Mouse (Mus musculus) midbrain, postnatal 0 days (tissue): Measurements from ENCODE around the gene Ap4m1. TPM values are rescaled to one million over a fixed set of nuclear protein-coding genes. Genes with fewer than 3 reads are reported as not detected.
"Not testable (repeated sequence)": the region's sequence is repeated elsewhere in the genome, so short reads cannot be mapped to it uniquely, and the experiment has no call there.

Experiments used
- ATAC-seq: fragments of 200-750 bp; cut with Nextera tagmentation; 2 replicates; pipeline ENCODE4 v1.8.0; 2017; ENCODE audit warnings: moderate number of reproducible peaks, mild to moderate bottlenecking, moderate TSS enrichment, moderate library complexity; ENCODE audit not compliant: low FRiP score
- DNase-seq: peaks from one replicate; pipeline ENCODE4 v3.0.0-alpha.2; 2015; ENCODE audit warnings: low spot score
- H3K27ac ChIP-seq: fragments of 300-500 bp; sonication (generic); 2 replicates; pipeline ENCODE4 v1.5.1; 2014; ENCODE audit warnings: low read depth, mild to moderate bottlenecking, low read length, mixed read lengths
- H3K27me3 ChIP-seq: fragments of 300-500 bp; sonication (generic); 2 replicates; pipeline ENCODE4 v1.6.1; 2014; ENCODE audit warnings: low read length, control low read depth, mixed read lengths; ENCODE audit not compliant: insufficient read depth
- H3K36me3 ChIP-seq: fragments of 300-500 bp; sonication (generic); 2 replicates; pipeline ENCODE4 v1.6.1; 2014; ENCODE audit warnings: low read length, control low read depth, mixed read lengths; ENCODE audit not compliant: insufficient read depth
- H3K4me1 ChIP-seq: fragments of 300-500 bp; sonication (generic); 2 replicates; pipeline ENCODE4 v1.6.1; 2014; ENCODE audit warnings: mild to moderate bottlenecking, control low read depth, antibody characterized with exemption, low read length, mixed read lengths; ENCODE audit not compliant: insufficient read depth
- H3K4me2 ChIP-seq: fragments of 300-500 bp; sonication (generic); 2 replicates; pipeline ENCODE4 v1.6.1; 2014; ENCODE audit warnings: low read depth, mild to moderate bottlenecking, low read length, mixed read lengths; ENCODE audit not compliant: poor library complexity, severe bottlenecking
- H3K4me3 ChIP-seq: fragments of 300-500 bp; sonication (generic); 2 replicates; pipeline ENCODE4 v1.5.1; 2014; ENCODE audit warnings: low read depth, mild to moderate bottlenecking, low read length, moderate library complexity
- H3K9ac ChIP-seq: fragments of 300-500 bp; sonication (generic); replicated peaks from 2 replicates; pipeline ENCODE4 v1.6.1; 2014; ENCODE audit warnings: mild to moderate bottlenecking, low read length, moderate library complexity, mixed read lengths; ENCODE audit not compliant: poor library complexity, severe bottlenecking
- H3K9me3 ChIP-seq: fragments of 300-500 bp; sonication (generic); 2 replicates; pipeline ENCODE4 v1.6.1; 2016; ENCODE audit warnings: low read length, control low read depth
- CTCF ChIP-seq: IDR thresholded peaks from 2 replicates; pipeline ENCODE4 v1.5.1; 2016; ENCODE audit warnings: antibody characterized with exemption, mild to moderate bottlenecking
- WGBS: fragments of 180-500 bp; shearing (Covaris S2); extraction: QIAGEN DNeasy Blood & Tissue Kit; methylation state at CpG from one replicate; pipeline ENCODE4 v1.1.7; 2014; 5-methylcytosine and 5-hydroxymethylcytosine counted together
- polyA plus RNA-seq: library from polyadenylated mRNA; unstranded; fragments of >200 nt; fragmentation: Nextera tagmentation; extraction: Ambion mirVana; gene quantifications from 2 replicates; pipeline ENCODE4 v1.2.1, GENCODE M21; 2015
- total RNA-seq: library from RNA; depleted of rRNA; stranded (reverse); fragments of >200 nt; gene quantifications from 2 replicates; pipeline ENCODE4 v1.2.3, GENCODE M21; 2014

The Ap4m1 gene
- total and polyA plus RNA-seq, 2 experiments from 2014 or later = 17.2 to 62.6 TPM

DNA sequence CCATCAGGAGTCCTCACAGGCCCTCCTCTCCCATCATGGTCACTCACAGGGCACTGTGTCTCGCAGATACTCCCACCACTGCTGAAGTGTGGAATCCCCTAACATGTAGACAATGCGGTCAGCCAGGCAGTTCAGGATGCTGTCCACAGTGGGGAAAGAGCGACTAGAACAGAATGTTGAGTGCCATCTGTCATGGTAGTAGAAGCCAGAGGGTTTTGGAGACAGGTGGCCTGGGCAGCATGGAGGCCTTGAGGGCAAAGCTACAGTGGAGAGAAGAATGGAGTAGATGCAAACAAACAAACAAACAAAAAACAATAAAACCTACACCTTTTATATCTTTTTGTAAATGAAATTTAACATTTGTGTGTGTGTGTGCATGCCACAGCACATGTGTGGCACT is 30.3 kb downstream of the Ap4m1 start:
- Histone ChIP-seq H3K9ac (no peak overlapping the region), H3K36me3 (no peaks in the 10 kb centered on the region), H3K9me3 (no peaks in the 10 kb centered on the region), H3K27ac (no peak overlapping the region), H3K4me3 (no peak overlapping the region), H3K4me2 (no peak overlapping the region), H3K27me3 (no peaks in the 10 kb centered on the region), H3K4me1 (no peaks in the 10 kb centered on the region)
- ATAC-seq = no peak
- no peak for DNase-seq
- WGBS = 83% methylated on average over 3 of the region's 3 CpGs
- TF ChIP-seq CTCF = no peak

- no peak for DNase-seq
- ATAC-seq = no peak
- whole genome bisulfite sequencing = 82% methylated on average over 1 of the region's 1 CpGs
These were observed 35.5 kb downstream of the Ap4m1 start for GRCm38 (mm10) chr5:138207253-138207652.

GRCm38 (mm10) chr5:138207873-138208272 is 36.1 kb downstream of the Ap4m1 start:
- Histone ChIP-seq H3K27me3 (no peaks in the 10 kb centered on the region), H3K27ac (no peak overlapping the region), H3K9ac (no peak overlapping the region), H3K36me3 (no peaks in the 10 kb centered on the region), H3K4me3 (no peak overlapping the region), H3K4me1 (no peaks in the 10 kb centered on the region), H3K4me2 (no peak overlapping the region), H3K9me3 (no peaks in the 10 kb centered on the region)
- 89% methylated on average over 4 of the region's 4 CpGs for WGBS
- TF ChIP-seq CTCF = no peak
- ATAC-seq (no peak), DNase-seq (no peak)

More at GRCm38 (mm10) chr5:138207253-138207652, 35.5 kb downstream of the Ap4m1 start:
- Histone ChIP-seq H3K4me1 (no peaks in the 10 kb centered on the region), H3K36me3 (no peaks in the 10 kb centered on the region), H3K4me2 (no peak overlapping the region), H3K9me3 (no peaks in the 10 kb centered on the region), H3K9ac (no peak overlapping the region), H3K4me3 (no peak overlapping the region), H3K27ac (no peak overlapping the region), H3K27me3 (no peaks in the 10 kb centered on the region)
- no peak for TF ChIP-seq CTCF

DNA sequence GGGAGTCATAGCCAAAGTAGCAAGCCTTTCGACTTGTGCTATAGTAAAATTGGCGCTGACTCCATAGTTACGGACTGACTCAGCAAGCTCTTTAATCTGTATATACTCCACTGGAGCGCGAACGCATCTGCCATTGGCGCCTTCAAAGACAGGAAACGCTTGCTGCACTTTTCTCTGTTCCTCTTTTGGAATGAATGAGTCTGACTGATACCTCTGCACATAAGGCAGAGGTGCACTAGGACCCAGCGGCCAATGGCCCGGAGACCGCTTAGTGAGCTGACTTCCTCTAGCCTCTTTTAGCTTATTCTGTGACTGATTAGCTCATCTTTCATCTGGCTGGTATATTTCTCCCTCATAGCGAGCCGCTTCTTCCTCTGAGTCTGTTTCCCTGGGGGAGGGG is 44.8 kb downstream of the Ap4m1 start:
- not testable (repeated sequence) for DNase-seq, H3K9me3 ChIP-seq, H3K27me3 ChIP-seq, H3K4me1 ChIP-seq, H3K27ac ChIP-seq, ATAC-seq, H3K4me2 ChIP-seq, H3K9ac ChIP-seq, H3K4me3 ChIP-seq, H3K36me3 ChIP-seq
- 97% methylated on average over 13 of the region's 13 CpGs for WGBS

GRCm38 (mm10) chr5:138219864-138220263 is 48.1 kb downstream of the Ap4m1 start:
- DNase-seq (no peak), ATAC-seq (no peak)
- Histone ChIP-seq H3K36me3 (no peaks in the 10 kb centered on the region), H3K9me3 (no peaks in the 10 kb centered on the region), H3K9ac (no peak overlapping the region), H3K4me2 (no peak overlapping the region), H3K4me3 (no peak overlapping the region), H3K4me1 (no peaks in the 10 kb centered on the region), H3K27me3 (no peaks in the 10 kb centered on the region), H3K27ac (no peak overlapping the region)
- no peak for TF ChIP-seq CTCF
- 77% methylated on average over 2 of the region's 2 CpGs for WGBS

GRCm38 (mm10) chr5:138222111-138222510 is 50.3 kb downstream of the Ap4m1 start:
- ATAC-seq (no peak), DNase-seq (peak; percentile 71)
- H3K4me3 ChIP-seq = no peak overlapping the region
- WGBS = 24% methylated on average over 4 of the region's 4 CpGs
- no peaks in the 10 kb centered on the region for H3K36me3 ChIP-seq
- H3K9ac ChIP-seq = no peak overlapping the region
- H3K27me3 ChIP-seq = no peaks in the 10 kb centered on the region
- no peaks in the 10 kb centered on the region for H3K4me1 ChIP-seq
- H3K4me2 ChIP-seq = no peak overlapping the region
- peak; percentile 84 for TF ChIP-seq CTCF
- H3K9me3 ChIP-seq = no peaks in the 10 kb centered on the region
- no peak overlapping the region for H3K27ac ChIP-seq
